Mouse (Mus musculus) c-Kit-positive CD71-positive TER-119-negative erythroid progenitor cells, embryonic 14.5 days (primary cell): ENCODE measurements around the gene Stkld1.

Source experiments
- DNase-seq: peaks from one replicate; pipeline ENCODE4 v3.0.0-alpha.2; 2013; ENCODE audit warnings: low read depth

Stkld1 gene

GRCm38 (mm10) chr2:26963923-26964723 is 30.3 kb downstream of the Stkld1 start, which contains the start of gene Rexo4:
Gene Rexo4, minus strand, starts transcription at chr2:26964386.
- DNase-seq = peak; percentile 90

- DNase-seq = no peak
Observed at GRCm38 (mm10) chr2:26964724-26965370, 31.0 kb downstream of the Stkld1 start.

GRCm38 (mm10) chr2:26967262-26967661 is 33.4 kb downstream of the Stkld1 start:
- DNase-seq = no peak

- DNase-seq = no peak
Observed at GRCm38 (mm10) chr2:26973116-26973515, 39.3 kb downstream of the Stkld1 start, which contains the start of gene Adamts13. Gene Adamts13, plus strand, starts transcription at chr2:26973416.

- no peak for DNase-seq
Observed at GRCm38 (mm10) chr2:26973960-26974359, 40.1 kb downstream of the Stkld1 start.

- DNase-seq = no peak
Observed at GRCm38 (mm10) chr2:26980361-26980760, 46.5 kb downstream of the Stkld1 start.

- no peak for DNase-seq
Observed at GRCm38 (mm10) chr2:26984179-26984578, 50.3 kb downstream of the Stkld1 start.

- no peak for DNase-seq
Observed at GRCm38 (mm10) chr2:26984640-26985039, 50.8 kb downstream of the Stkld1 start.

GRCm38 (mm10) chr2:26993936-26994335 is 60.1 kb downstream of the Stkld1 start:
- no peak for DNase-seq

- DNase-seq = no peak
Observed at GRCm38 (mm10) chr2:26997498-26997897, 63.7 kb downstream of the Stkld1 start.

GRCm38 (mm10) chr2:26997993-26998392 is 64.1 kb downstream of the Stkld1 start:
- DNase-seq = no peak
